In genomic region chr9:57536362-57536761, GRCm38 (mm10) we compare ENCODE assay signal across 10 mouse cellular contexts. TPM values are rescaled to one million over a fixed set of nuclear protein-coding genes. Genes with fewer than 3 reads are reported as not detected.
DNase-seq lines count a peak whose midpoint lies in the region; ATAC-seq lines count a peak whose summit lies in the region.
"Had no signal": no experiment of that assay in that cellular context is flagged by ENCODE, and none has a peak within 500 bp of the region (broad histone marks: within the 10 kb centered on the region; RNA-seq: fewer than 3 reads in every experiment).

No protein-coding gene starts in this region.

- H3K27ac ChIP-seq in kidney, embryonic 16.5 days (ENCODE audit: low read length): no peak overlapping the region
- H3K27ac ChIP-seq in forebrain, embryonic 15.5 days (replicated peaks): peak overlapping the region; percentile 83; the same call in 1 of the 2 replicates
- H3K27ac ChIP-seq in macrophage: no peak overlapping the region

- H3K27me3 ChIP-seq in kidney, embryonic 16.5 days (ENCODE audit: insufficient read depth, low read length): no peaks in the 10 kb centered on the region
- H3K27me3 ChIP-seq in forebrain, embryonic 15.5 days: no peaks in the 10 kb centered on the region

- H3K4me1 ChIP-seq in kidney, embryonic 16.5 days (ENCODE audit: insufficient read depth, low read length): peaks cover 8% of the 10 kb centered on the region
- H3K4me1 ChIP-seq in forebrain, embryonic 15.5 days: peaks cover 22% of the 10 kb centered on the region

- 80% methylated on average over 5 of the region's 5 CpGs for WGBS in kidney, embryonic 16.5 days
- WGBS in forebrain, embryonic 15.5 days: 86% methylated on average over 5 of the region's 5 CpGs
- 91% methylated on average over 5 of the region's 5 CpGs for WGBS in macrophage (ENCODE audit: missing documents)

- peaks cover 28% of the 10 kb centered on the region for H3K36me3 ChIP-seq in kidney, embryonic 16.5 days (ENCODE audit: insufficient read depth, low read length)
- H3K36me3 ChIP-seq in forebrain, embryonic 15.5 days: peaks cover 57% of the 10 kb centered on the region
- peaks cover 30% of the 10 kb centered on the region; the same call in 1 of the 2 replicates for H3K36me3 ChIP-seq in macrophage (ENCODE audit: inconsistent target)

- no peak for DNase-seq in kidney, adult 11 months
- DNase-seq in adipocyte (ENCODE audit: low spot score): peak; percentile 89
- DNase-seq in urinary bladder, postnatal 25 days (ENCODE audit: low spot score): no peak
- DNase-seq in layer of hippocampus, adult 18-20 months (ENCODE audit: low spot score in 2 of 2): no peak
- DNase-seq: cerebellum, adult 11-12 months had no signal

- peaks cover 21% of the 10 kb centered on the region for H3K79me2 ChIP-seq in macrophage (ENCODE audit: inconsistent target)

- no peaks in the 10 kb centered on the region for H3K9me3 ChIP-seq in kidney, embryonic 16.5 days (ENCODE audit: low read length)
- no peaks in the 10 kb centered on the region for H3K9me3 ChIP-seq in forebrain, embryonic 15.5 days

- H3K4me3 ChIP-seq in kidney, embryonic 16.5 days (ENCODE audit: low read length): no peak overlapping the region
- peak overlapping the region; percentile 69 for H3K4me3 ChIP-seq in forebrain, embryonic 15.5 days
- H3K4me3 ChIP-seq in macrophage (ENCODE audit: inconsistent target): peak overlapping the region; percentile 84; the same call in 1 of the 2 replicates

- peak overlapping the region; percentile 73; the same call in 1 of the 2 replicates for H3K4me2 ChIP-seq in kidney, embryonic 16.5 days (replicated peaks; ENCODE audit: low read depth, low read length)
- peak overlapping the region; percentile 70 for H3K4me2 ChIP-seq in forebrain, embryonic 15.5 days (replicated peaks)

- H3K9ac ChIP-seq in kidney, embryonic 16.5 days (replicated peaks; ENCODE audit: low read length): peak overlapping the region; percentile 88; the same call in 1 of the 2 replicates
- H3K9ac ChIP-seq in forebrain, embryonic 15.5 days (replicated peaks): no peak overlapping the region

- ATAC-seq in kidney, embryonic 16.5 days (ENCODE audit: low FRiP score, low TSS enrichment): no peak
- ATAC-seq in forebrain, embryonic 15.5 days (replicated peaks): no peak

RNA-seq across cellular contexts. Expression of gene Fam219b, which starts 1.0 kb away (rescaled TPM):
- 19.0 and 19.8 TPM in 2 replicates for polyA plus RNA-seq in kidney, embryonic 16.5 days (2015; fragmentation: Nextera tagmentation; extraction: Ambion mirVana)
- polyA plus RNA-seq in forebrain, embryonic 15.5 days (2015; fragmentation: Nextera tagmentation; extraction: Ambion mirVana): 24.1 and 26.2 TPM in 2 replicates
- total RNA-seq in macrophage (2018; cell fraction: chromatin; rRNA removed): 10 to 100 TPM in 15 of 26 experiments, 1 to 10 TPM in 11; 3.6 to 67.2 (median 11.0) TPM
- 10 to 100 TPM in 17 of 26 experiments, 1 to 10 TPM in 9; 5.3 to 20.2 (median 14.4) TPM for total RNA-seq in macrophage (2018; cell fraction: cytosol; rRNA removed)
- 10 to 100 TPM in 15 of 26 experiments, 1 to 10 TPM in 11; 3.8 to 42.8 (median 12.3) TPM for total RNA-seq in macrophage (2018; cell fraction: nucleus; rRNA removed)
- 11.2 to 20.8 TPM (median 15.2 TPM) in 3 replicates for polyA plus RNA-seq in macrophage (2018)
- 10 to 100 TPM; 16.5 to 24.3 TPM for total RNA-seq in layer of hippocampus, adult 18-20 months (2021)

RNA-seq across cellular contexts. Expression of gene Cox5a, which starts 15.3 kb away (rescaled TPM):
- 670 and 691 TPM in 2 replicates for polyA plus RNA-seq in kidney, embryonic 16.5 days (2015; fragmentation: Nextera tagmentation; extraction: Ambion mirVana)
- polyA plus RNA-seq in forebrain, embryonic 15.5 days (2015; fragmentation: Nextera tagmentation; extraction: Ambion mirVana): 751 and 752 TPM in 2 replicates
- total RNA-seq in macrophage (2018; cell fraction: chromatin; rRNA removed): 100 to 1,000 TPM in 1 of 26 experiments, 10 to 100 TPM in 25; 39.5 to 113 (median 62.9) TPM
- 100 to 1,000 TPM; 214 to 682 (median 384) TPM for total RNA-seq in macrophage (2018; cell fraction: cytosol; rRNA removed)
- 100 to 1,000 TPM in 14 of 26 experiments, 10 to 100 TPM in 12; 58.3 to 250 (median 112) TPM for total RNA-seq in macrophage (2018; cell fraction: nucleus; rRNA removed)
- 93.1 to 404 TPM (median 403 TPM) in 3 replicates for polyA plus RNA-seq in macrophage (2018)
- 100 to 1,000 TPM; 372 to 373 TPM for total RNA-seq in layer of hippocampus, adult 18-20 months (2021)

RNA-seq across cellular contexts. Expression of gene Mpi, which starts 16.2 kb away (rescaled TPM):
- 54.6 and 57.2 TPM in 2 replicates for polyA plus RNA-seq in kidney, embryonic 16.5 days (2015; fragmentation: Nextera tagmentation; extraction: Ambion mirVana)
- polyA plus RNA-seq in forebrain, embryonic 15.5 days (2015; fragmentation: Nextera tagmentation; extraction: Ambion mirVana): 62.9 and 69.3 TPM in 2 replicates
- total RNA-seq in macrophage (2018; cell fraction: chromatin; rRNA removed): 100 to 1,000 TPM in 1 of 26 experiments, 10 to 100 TPM in 20, 1 to 10 TPM in 5; 4.2 to 108 (median 38.6) TPM
- 10 to 100 TPM; 11.2 to 33.5 (median 18.7) TPM for total RNA-seq in macrophage (2018; cell fraction: cytosol; rRNA removed)
- 10 to 100 TPM in 24 of 26 experiments, 1 to 10 TPM in 2; 6.2 to 65.3 (median 32.2) TPM for total RNA-seq in macrophage (2018; cell fraction: nucleus; rRNA removed)
- polyA plus RNA-seq in macrophage (2018): 16.5 to 25.5 TPM (median 20.0 TPM) in 3 replicates
- total RNA-seq in layer of hippocampus, adult 18-20 months (2021): 10 to 100 TPM; 68.8 to 70.9 TPM

RNA-seq across cellular contexts. Expression of gene Scamp2, which starts 24.4 kb away (rescaled TPM):
- polyA plus RNA-seq in kidney, embryonic 16.5 days (2015; fragmentation: Nextera tagmentation; extraction: Ambion mirVana): 93.4 and 101 TPM in 2 replicates
- polyA plus RNA-seq in forebrain, embryonic 15.5 days (2015; fragmentation: Nextera tagmentation; extraction: Ambion mirVana): 57.7 and 60.5 TPM in 2 replicates
- 100 to 1,000 TPM in 12 of 26 experiments, 10 to 100 TPM in 14; 36.1 to 197 (median 92.2) TPM for total RNA-seq in macrophage (2018; cell fraction: chromatin; rRNA removed)
- total RNA-seq in macrophage (2018; cell fraction: cytosol; rRNA removed): 100 to 1,000 TPM; 134 to 249 (median 184) TPM
- 100 to 1,000 TPM in 23 of 26 experiments, 10 to 100 TPM in 3; 90.1 to 273 (median 166) TPM for total RNA-seq in macrophage (2018; cell fraction: nucleus; rRNA removed)
- polyA plus RNA-seq in macrophage (2018): 90.8 to 189 TPM (median 140 TPM) in 3 replicates
- total RNA-seq in layer of hippocampus, adult 18-20 months (2021): 10 to 100 TPM; 24.2 to 24.9 TPM

RNA-seq across cellular contexts. Expression of gene Rpp25, which starts 32.5 kb away (rescaled TPM):
- polyA plus RNA-seq in kidney, embryonic 16.5 days (2015; fragmentation: Nextera tagmentation; extraction: Ambion mirVana): 5.5 and 6.4 TPM in 2 replicates
- 18.8 and 19.6 TPM in 2 replicates for polyA plus RNA-seq in forebrain, embryonic 15.5 days (2015; fragmentation: Nextera tagmentation; extraction: Ambion mirVana)
- total RNA-seq in macrophage (2018; cell fraction: chromatin; rRNA removed): under 1 TPM in 1 of 26 experiments, not detected in 25; 0.63 TPM
- under 1 TPM in 10 of 26 experiments, not detected in 16; 0.07 to 0.35 (median 0.19) TPM for total RNA-seq in macrophage (2018; cell fraction: cytosol; rRNA removed)
- under 1 TPM in 1 of 26 experiments, not detected in 25; 0.49 TPM for total RNA-seq in macrophage (2018; cell fraction: nucleus; rRNA removed)
- polyA plus RNA-seq in macrophage (2018): 0.10 to 0.36 TPM in 2 of 3 replicates, not detected in the other
- 10 to 100 TPM; 12.8 to 13.3 TPM for total RNA-seq in layer of hippocampus, adult 18-20 months (2021)
- total RNA-seq: gastrocnemius, adult 8-10 months; liver, adult 2 months had no signal
- polyA plus RNA-seq: liver, adult 2 months had no signal
